Mouse (Mus musculus): ENCODE results near the gene Hist1h4c.

- TF ChIP-seq POLR2A (IDR thresholded peaks at IDR 0.05; ENCODE audit: control insufficient read depth, low read depth, low read length) (no peak), CTCF (IDR thresholded peaks at IDR 0.05; ENCODE audit: control insufficient read depth, insufficient read depth, insufficient replicate concordance, low read depth, low read length) (no peak)
Observed at GRCm38 (mm10) chr13:23693856-23694440, 4.3 kb downstream of the Hist1h4c start.

All from testis, adult 2 months (tissue).